Comparison of ENCODE assay signal across 15 mouse cellular contexts in genomic region chr2:172845536-172846310, GRCm38 (mm10).
DNase-seq lines count a peak whose midpoint lies in the region; ATAC-seq lines count a peak whose summit lies in the region.
"Had no signal": no experiment of that assay in that cellular context is flagged by ENCODE, and none has a peak within 500 bp of the region (broad histone marks: within the 10 kb centered on the region; RNA-seq: fewer than 3 reads in every experiment).

No protein-coding gene starts in this region.

- no peak overlapping the region for H3K4me2 ChIP-seq in forebrain, embryonic 13.5 days
- no peak overlapping the region for H3K4me2 ChIP-seq in intestine, embryonic 14.5 days (ENCODE audit: low read length)
- no peak overlapping the region for H3K4me2 ChIP-seq in intestine, embryonic 15.5 days (replicated peaks)
- no peak overlapping the region for H3K4me2 ChIP-seq in midbrain, embryonic 15.5 days

- intact Hi-C loops in gastrocnemius, postnatal 14 days (cut with DNase I; ENCODE audit: low total_unique reads), result no loop called here

- H3K4me1 ChIP-seq in forebrain, embryonic 10.5 days, result peaks cover 49% of the 10 kb centered on the region
- no peaks in the 10 kb centered on the region for H3K4me1 ChIP-seq in forebrain, embryonic 13.5 days
- peaks cover 19% of the 10 kb centered on the region; the same call in 1 of the 2 replicates for H3K4me1 ChIP-seq in intestine, embryonic 14.5 days (replicated peaks; ENCODE audit: control insufficient read depth, insufficient read depth, low read length)
- peaks cover 24% of the 10 kb centered on the region for H3K4me1 ChIP-seq in intestine, embryonic 15.5 days (replicated peaks)
- H3K4me1 ChIP-seq in midbrain, embryonic 10.5 days, result peaks cover 14% of the 10 kb centered on the region
- H3K4me1 ChIP-seq in midbrain, embryonic 15.5 days, result no peaks in the 10 kb centered on the region

- no peak overlapping the region for H3K4me3 ChIP-seq in forebrain, embryonic 10.5 days
- no peak overlapping the region for H3K4me3 ChIP-seq in forebrain, embryonic 13.5 days
- H3K4me3 ChIP-seq in intestine, embryonic 14.5 days (ENCODE audit: low read depth, low read length), result no peak overlapping the region
- H3K4me3 ChIP-seq in intestine, embryonic 15.5 days (replicated peaks), result no peak overlapping the region
- H3K4me3 ChIP-seq in midbrain, embryonic 10.5 days, result no peak overlapping the region
- no peak overlapping the region for H3K4me3 ChIP-seq in midbrain, embryonic 15.5 days
- H3K4me3 ChIP-seq: gastrocnemius, adult 2 months had no signal

- H3K9me3 ChIP-seq in forebrain, embryonic 10.5 days, result no peaks in the 10 kb centered on the region
- no peaks in the 10 kb centered on the region for H3K9me3 ChIP-seq in forebrain, embryonic 13.5 days (replicated peaks)
- no peaks in the 10 kb centered on the region for H3K9me3 ChIP-seq in intestine, embryonic 14.5 days (ENCODE audit: control insufficient read depth, low read length)
- H3K9me3 ChIP-seq in intestine, embryonic 15.5 days, result no peaks in the 10 kb centered on the region
- H3K9me3 ChIP-seq in midbrain, embryonic 10.5 days (replicated peaks), result no peaks in the 10 kb centered on the region
- no peaks in the 10 kb centered on the region for H3K9me3 ChIP-seq in midbrain, embryonic 15.5 days

- no peak for ATAC-seq in forebrain, embryonic 13.5 days
- ATAC-seq in intestine, embryonic 14.5 days (replicated peaks; ENCODE audit: low FRiP score, low TSS enrichment, low read depth), result no peak
- no peak for ATAC-seq in intestine, embryonic 15.5 days
- ATAC-seq in midbrain, embryonic 15.5 days (replicated peaks), result no peak
- ATAC-seq: forebrain, embryonic 16.5 days; Patski had no signal

- no peak for DNase-seq in forebrain, embryonic 10.5 days (ENCODE audit: extremely low spot score, low spot score)
- DNase-seq in intestine, embryonic 14.5 days (ENCODE audit: low spot score), result no peak
- no peak for DNase-seq in midbrain, embryonic 10.5 days (ENCODE audit: low spot score)
- no peak for DNase-seq in cerebellum, adult 8-10 months
- DNase-seq in gastrocnemius, postnatal 14 days, result no peak
- DNase-seq: adrenal gland, adult 8-10 months; cerebellum, adult 9-11 months; gastrocnemius, adult 2 months; layer of hippocampus, postnatal 36 days; lung, postnatal 10 days had no signal

- peak overlapping the region; percentile 77 for H3K27ac ChIP-seq in forebrain, embryonic 10.5 days
- H3K27ac ChIP-seq in forebrain, embryonic 13.5 days, result no peak overlapping the region
- peak overlapping the region; percentile 4; the same call in 1 of the 2 replicates for H3K27ac ChIP-seq in intestine, embryonic 14.5 days (ENCODE audit: low read depth)
- no peak overlapping the region for H3K27ac ChIP-seq in intestine, embryonic 15.5 days
- H3K27ac ChIP-seq in midbrain, embryonic 10.5 days (replicated peaks), result peak overlapping the region; percentile 29; the same call in 1 of the 2 replicates
- no peak overlapping the region for H3K27ac ChIP-seq in midbrain, embryonic 15.5 days
- H3K27ac ChIP-seq: gastrocnemius, adult 2 months had no signal

- no peak overlapping the region for H3K9ac ChIP-seq in forebrain, embryonic 13.5 days
- no peak overlapping the region for H3K9ac ChIP-seq in intestine, embryonic 14.5 days (ENCODE audit: low read length)
- H3K9ac ChIP-seq in intestine, embryonic 15.5 days, result no peak overlapping the region
- no peak overlapping the region for H3K9ac ChIP-seq in midbrain, embryonic 15.5 days

- WGBS in forebrain, embryonic 10.5 days, result 60% methylated on average over 31 of the region's 31 CpGs
- WGBS in forebrain, embryonic 13.5 days, result 61% methylated on average over 31 of the region's 31 CpGs
- WGBS in intestine, embryonic 14.5 days, result 53% methylated on average over 31 of the region's 31 CpGs
- WGBS in intestine, embryonic 15.5 days, result 49% methylated on average over 31 of the region's 31 CpGs
- WGBS in midbrain, embryonic 10.5 days, result 63% methylated on average over 31 of the region's 31 CpGs
- 60% methylated on average over 31 of the region's 31 CpGs for WGBS in midbrain, embryonic 15.5 days

- H3K27me3 ChIP-seq in forebrain, embryonic 10.5 days (ENCODE audit: poor library complexity, severe bottlenecking), result no peaks in the 10 kb centered on the region
- no peaks in the 10 kb centered on the region for H3K27me3 ChIP-seq in forebrain, embryonic 13.5 days
- H3K27me3 ChIP-seq in intestine, embryonic 14.5 days (replicated peaks; ENCODE audit: control insufficient read depth, insufficient read depth, low read length), result no peaks in the 10 kb centered on the region
- H3K27me3 ChIP-seq in intestine, embryonic 15.5 days (replicated peaks), result no peaks in the 10 kb centered on the region
- peaks cover 6% of the 10 kb centered on the region for H3K27me3 ChIP-seq in midbrain, embryonic 10.5 days (ENCODE audit: low read depth, poor library complexity, severe bottlenecking)
- no peaks in the 10 kb centered on the region for H3K27me3 ChIP-seq in midbrain, embryonic 15.5 days (replicated peaks)
- H3K27me3 ChIP-seq: Patski had no signal

- H3K36me3 ChIP-seq in forebrain, embryonic 10.5 days (replicated peaks), result no peaks in the 10 kb centered on the region
- no peaks in the 10 kb centered on the region for H3K36me3 ChIP-seq in forebrain, embryonic 13.5 days (ENCODE audit: poor library complexity, severe bottlenecking)
- H3K36me3 ChIP-seq in intestine, embryonic 14.5 days (ENCODE audit: control insufficient read depth, insufficient read depth, low read length), result no peaks in the 10 kb centered on the region
- no peaks in the 10 kb centered on the region for H3K36me3 ChIP-seq in intestine, embryonic 15.5 days
- H3K36me3 ChIP-seq in midbrain, embryonic 10.5 days, result no peaks in the 10 kb centered on the region
- no peaks in the 10 kb centered on the region for H3K36me3 ChIP-seq in midbrain, embryonic 15.5 days (replicated peaks)

Comparison
In these comparisons a context has a peak if more than half of its experiments do, and no peak if none do; other contexts are left out.
1. H3K27ac ChIP-seq: peak in forebrain, embryonic 10.5 days (single experiment), intestine, embryonic 14.5 days (single experiment) and midbrain, embryonic 10.5 days (single experiment); none in forebrain, embryonic 13.5 days (single experiment), intestine, embryonic 15.5 days (single experiment) and midbrain, embryonic 15.5 days (single experiment).